Mouse (Mus musculus) fat pad, adult 2 months (tissue): ENCODE data around the gene Gm28048.

Experiments used
- DNase-seq: peaks from one replicate; pipeline ENCODE4 v3.0.0-alpha.2; 2011; ENCODE audit warnings: low read depth, low spot score; ENCODE audit errors: extremely low read depth

Gene Gm28048

DNA sequence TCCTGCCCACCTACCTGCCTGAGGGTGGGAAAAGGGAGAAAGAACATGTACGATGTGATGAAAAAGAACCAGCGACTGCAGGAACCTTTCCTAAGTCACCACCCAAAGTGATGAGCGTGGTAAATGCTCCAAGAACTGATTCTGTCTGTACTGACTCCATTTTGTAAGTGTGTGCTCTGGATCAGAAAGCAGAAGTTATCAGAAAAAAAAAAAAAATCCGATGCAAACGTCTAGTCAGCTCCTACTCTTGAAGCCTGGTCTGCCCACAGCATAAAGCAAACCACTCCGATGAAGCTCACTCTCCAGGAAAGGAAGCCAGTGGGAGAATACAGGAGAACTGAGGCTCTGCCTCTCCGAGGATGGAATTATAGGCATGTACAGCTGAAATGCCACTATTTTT is 29.2 kb downstream of the Gm28048 start:
- no peak for DNase-seq

DNA sequence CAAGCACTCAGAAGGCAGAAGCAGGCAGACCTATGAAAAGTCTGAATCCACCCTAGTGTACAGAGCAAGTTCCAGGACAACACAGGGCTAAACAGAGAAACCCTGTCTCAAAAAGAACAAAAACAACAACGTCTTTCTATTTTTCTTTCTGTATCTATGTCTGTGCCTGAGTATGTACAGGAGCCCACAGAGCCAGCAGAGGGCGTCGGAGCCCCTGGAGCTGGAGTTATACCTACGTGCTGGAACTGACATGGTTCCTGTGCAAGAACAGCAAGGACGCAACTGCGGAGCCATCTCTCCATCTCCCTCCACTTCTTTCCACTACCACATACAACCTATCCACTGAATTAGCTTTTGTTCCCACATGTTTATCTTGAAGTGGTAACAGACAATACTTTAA is 31.8 kb downstream of the Gm28048 start:
- DNase-seq, result no peak

DNA sequence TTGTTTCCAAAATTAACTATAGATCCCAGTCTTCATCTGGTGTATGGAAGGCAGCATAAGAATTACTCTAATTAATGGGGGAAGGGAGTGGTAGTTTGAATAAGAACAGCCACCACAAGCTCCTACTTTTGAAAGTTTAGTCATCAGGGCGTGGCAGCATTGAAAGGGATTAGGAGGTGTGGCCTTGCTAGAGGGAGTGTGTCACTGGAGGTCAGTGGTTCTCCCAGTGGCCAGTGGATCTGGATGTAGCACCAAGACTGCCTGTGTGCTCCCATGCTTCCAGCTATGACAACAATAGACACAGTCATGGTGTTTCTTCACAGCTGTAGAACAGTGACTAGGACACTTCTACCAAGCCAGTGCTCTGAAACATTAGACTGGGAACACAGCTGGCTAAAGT is 32.8 kb downstream of the Gm28048 start:
- no peak for DNase-seq

DNA sequence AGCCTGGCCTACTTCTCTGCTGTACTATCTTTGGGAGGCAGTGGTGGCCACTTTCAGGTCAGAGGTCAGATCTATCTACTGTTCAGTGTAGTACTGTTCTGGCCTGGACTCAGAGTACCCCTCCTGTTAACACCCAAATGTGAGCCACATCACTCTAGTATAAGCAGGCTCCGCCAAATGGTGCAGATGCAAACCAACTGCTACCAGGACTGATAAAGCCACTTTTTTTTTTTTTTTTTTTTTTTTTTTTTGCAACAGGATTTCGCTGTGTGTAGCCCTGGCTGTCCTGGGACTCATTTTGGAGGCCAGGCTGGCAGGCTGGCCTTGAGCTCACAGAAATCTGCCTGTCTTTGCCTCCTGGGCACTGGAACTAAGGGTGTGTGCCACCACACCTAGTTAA is 42.9 kb downstream of the Gm28048 start:
- no peak for DNase-seq

DNA sequence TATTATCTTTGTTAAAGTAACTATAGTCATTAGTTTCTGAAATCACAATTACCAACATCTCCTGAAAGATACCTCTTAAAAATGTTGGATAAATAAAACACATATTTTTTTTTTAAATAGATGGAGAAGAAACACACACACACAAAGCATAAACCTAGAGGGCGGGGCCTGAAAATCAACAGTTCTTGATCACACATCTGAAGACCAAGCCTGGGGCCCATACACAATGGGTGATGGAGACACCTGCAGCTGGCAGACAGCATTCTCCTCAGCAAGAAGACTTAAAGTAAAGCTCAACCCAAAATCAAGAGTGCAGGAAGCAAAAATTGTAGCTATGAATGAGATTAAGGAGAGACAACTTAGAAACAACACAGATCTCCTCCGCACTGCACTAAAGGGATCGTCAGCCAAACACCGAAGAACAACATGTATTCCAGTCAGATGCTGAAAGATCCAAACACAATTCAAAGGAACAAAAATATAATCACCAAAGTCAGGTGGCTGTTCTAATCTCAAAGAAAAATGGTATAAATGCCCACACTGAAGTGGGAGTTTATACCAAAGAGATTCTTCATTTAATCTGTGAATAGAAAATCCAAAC is 44.1 kb downstream of the Gm28048 start:
- no peak for DNase-seq

DNA sequence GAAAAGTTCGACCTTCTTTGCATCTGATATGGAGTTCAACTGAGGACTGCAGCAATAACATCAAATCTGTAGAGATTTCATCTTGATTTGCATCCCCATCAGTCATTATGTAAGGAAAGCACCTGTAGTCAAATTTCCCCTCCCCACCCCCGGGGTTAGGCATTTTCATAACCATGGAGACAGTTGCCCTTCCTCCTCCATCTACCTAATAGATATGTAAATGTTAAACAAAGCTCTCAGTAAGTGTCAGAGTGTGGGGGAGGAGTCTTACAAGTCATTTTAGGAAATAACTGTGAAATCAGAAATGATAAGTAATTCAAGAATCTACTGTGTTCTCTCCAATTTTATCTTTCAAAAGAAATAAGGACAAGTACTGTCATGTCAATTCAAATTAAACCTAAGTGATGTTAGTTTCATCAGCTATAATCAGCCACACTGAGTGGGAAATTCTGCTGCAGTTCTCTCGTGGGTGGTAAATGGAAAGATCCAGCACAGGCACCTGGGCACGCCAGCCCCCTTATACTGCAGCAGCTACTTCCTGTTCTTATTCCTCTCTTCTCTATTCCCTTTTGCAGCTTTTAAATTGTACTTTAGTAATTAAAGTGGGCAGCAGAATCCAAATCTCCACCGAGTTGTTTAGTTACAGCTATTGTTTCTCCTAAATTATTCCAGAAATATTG is 45.3 kb downstream of the Gm28048 start:
- DNase-seq, result no peak

DNA sequence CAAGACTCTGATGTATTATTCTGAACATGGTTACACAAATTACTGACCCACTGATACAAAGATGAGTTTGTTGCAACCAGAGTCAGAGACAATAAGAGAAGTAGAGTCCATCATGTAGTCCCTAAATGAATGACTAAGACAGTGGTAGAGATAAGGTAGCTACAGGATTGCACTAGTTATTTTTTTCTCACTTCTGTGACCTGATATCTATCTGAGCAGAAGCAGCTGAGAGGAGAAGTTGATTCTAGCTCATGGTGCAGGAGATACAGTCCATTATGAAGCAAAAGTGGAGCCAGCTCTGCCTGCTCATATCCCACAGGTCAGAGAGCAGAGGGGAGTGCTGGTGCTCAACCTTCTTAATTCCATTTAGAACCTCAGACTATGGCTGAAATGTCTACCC is 49.7 kb downstream of the Gm28048 start:
- DNase-seq, result no peak

DNA sequence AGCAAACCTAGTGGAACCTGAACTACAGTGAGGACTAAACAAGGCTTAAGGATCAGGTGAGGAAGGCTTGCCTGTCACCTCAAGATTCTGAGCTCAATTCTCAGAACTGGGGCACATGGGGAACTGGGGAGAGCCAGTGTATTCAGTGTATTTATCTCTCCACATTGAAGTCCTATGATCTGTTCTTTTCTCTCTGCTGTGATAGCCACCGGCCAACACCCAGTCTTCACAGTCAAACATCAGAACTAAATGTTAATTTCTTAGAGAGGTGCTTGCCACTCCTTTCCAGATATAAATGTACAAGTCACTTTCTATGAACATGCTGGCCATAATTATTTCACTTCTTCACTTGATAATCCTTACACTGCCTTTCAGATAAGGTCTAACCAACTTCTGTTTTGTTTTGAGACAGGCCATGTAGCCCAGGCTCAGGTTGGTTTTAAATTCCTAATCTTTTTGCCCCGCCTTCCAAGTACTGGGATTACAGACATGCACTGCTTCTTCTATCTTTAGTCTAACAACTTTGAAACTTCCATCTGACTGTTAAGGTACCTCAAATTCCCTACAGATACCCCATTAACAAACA is 50.5 kb downstream of the Gm28048 start:
- DNase-seq, result no peak

DNA sequence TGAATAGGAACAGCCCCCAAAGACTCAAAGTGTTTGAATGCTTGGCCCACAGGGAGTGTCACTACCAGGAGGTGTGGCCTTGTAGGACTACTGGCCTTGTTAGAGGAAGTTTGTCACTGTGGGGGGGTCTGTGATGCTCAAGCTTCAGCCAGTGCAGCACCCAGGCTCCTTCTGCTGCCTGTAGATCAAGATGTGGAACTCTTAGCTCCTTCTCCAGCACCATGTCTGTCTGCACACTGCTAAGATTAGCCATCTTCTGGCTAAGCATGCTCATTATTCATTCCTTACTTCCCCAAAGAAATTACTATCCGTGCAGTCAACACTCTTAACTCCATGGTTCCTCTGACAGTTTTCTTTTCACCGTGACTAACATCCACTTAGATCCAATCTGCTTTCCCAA is 51.8 kb downstream of the Gm28048 start:
- no peak for DNase-seq

DNA sequence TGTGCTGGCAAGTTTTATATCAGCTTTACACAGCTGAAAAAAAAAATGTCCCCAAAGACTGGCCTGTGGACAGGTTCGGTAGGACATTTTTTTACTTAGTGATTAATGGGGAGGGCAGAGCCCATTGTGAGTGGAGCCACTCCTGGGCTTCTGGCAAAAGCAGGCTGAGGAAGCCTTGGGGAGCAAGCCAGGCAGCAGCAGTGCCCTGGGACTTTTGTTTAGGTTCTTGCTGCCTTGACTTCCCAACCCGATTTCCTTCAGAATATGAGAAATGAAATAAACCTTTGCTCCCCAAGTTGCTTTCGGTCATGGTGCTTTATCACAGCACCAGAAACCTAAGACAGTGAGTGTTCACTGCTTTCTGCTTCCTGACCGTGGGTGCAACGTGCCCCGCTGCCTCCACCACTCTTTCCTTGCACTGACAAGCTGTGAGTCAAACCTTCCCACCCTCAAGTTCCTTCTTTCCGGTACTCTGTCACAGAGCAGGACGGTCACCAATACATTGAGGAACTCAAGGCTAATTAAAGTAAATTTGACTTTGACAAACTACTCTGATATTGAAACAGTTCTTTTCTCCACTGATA is 53.2 kb downstream of the Gm28048 start:
- DNase-seq, result no peak

DNA sequence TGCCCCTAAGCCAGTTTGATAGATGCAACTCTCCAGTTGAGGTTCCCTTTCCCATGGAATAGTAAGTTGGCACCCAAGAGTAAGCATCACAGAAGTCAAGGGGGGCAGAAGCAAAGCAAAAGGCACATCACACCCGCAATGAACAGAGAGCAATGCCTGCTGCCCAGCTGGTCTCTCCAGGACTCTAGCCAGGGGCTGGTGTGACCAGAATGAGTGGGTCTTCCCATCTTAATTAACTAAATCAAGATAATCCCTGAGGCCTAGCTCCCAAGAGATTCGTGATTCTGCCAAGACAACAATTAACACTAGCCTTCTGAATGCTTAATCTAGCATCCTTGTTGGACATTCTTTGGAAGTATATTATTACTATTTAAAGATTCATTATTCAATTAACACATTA is 58.3 kb downstream of the Gm28048 start:
- no peak for DNase-seq

DNA sequence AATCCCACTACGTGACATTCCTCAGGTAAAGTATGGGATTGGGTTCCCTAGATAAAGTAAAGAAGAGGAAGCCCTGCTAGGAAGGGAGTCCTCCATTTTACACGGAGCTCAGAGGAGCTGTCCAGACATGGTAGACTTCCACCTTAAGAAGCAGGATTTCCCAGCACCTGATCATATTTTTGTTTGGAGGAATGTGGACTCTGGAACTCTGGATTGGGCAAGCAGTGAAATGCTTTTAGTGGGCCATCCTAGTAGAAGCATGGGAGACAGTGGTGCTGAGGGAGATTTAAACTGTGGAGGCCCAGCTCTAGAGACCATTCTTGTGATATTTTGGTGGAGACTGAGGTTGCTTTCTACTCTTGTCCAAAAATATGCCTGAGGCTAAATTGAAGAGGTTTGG is 59.3 kb downstream of the Gm28048 start:
- DNase-seq, result no peak

DNA sequence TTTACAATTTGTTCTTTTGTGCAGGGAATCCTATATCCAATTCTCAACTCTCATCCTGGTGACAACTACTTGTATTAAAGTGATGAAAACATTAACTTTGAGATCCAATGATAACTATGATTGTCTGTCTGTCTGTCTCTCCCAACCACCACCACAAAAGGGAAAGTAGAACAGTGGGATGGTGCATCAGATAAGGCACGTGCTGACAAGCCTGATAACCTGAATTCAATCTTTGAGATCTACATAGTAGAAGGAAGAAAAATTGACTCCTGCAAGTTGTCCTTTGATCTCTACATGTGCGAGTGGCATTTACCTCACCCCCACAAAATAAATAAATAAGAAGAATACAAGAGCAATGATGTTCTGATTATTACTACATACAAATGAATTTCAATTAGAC is 62.6 kb downstream of the Gm28048 start:
- no peak for DNase-seq

DNA sequence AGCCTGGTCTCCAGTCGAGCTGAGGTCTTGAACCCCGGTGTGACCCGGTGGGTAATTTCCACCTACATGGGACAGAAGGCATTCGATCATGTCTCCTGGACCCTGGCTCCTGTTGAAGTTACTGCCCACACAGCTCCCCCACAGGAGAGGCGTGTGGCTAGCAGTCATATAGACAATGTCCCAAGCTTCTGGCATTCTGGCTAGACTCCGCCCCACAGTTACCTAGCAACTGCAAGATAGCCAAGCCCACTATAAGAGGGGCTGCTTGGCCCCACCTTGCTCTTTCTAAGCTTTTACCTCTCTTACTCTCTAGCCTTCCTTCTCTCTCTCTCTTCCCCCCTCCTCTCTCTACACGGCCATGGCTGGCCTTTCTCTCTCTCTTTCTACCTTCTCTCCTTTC is 64.1 kb downstream of the Gm28048 start:
- no peak for DNase-seq

DNA sequence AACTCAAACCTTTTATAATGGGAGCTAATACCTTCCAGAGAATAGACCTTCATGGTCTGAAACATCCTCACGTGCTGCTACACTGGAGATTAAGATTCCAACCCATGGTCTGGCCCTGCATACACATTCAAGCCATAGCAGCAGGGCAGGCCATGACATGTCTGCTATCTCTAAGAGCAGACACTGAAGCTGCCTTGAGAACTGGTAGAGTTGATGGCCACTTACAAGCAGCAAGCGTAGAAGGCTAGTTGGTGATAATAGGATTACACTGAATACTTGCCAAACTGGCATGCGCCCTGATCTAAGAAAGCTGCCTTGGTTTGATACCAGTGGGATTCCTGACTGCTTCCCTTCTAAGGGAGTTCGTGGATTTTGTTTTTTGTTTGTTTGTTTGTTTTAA is 68.1 kb downstream of the Gm28048 start:
- no peak for DNase-seq

DNA sequence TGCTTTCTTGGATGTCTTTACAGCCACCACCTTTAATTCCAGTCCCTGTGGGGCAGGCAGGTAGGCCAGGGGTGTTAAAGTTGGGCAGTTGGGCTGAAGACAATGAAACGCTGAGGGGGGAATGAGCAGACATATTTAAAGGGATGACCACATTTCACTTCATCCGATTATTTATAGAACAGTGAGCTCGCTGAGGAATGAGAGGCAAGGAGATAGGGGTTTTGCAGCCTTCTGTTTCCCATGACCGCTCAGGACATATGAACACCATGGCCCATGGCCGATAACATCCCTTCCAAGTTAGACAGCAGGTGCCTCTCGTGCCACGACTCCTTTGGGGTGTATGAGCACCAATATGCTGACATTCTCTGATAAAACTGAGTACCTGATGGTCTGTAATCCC is 70.1 kb downstream of the Gm28048 start:
- no peak for DNase-seq

DNA sequence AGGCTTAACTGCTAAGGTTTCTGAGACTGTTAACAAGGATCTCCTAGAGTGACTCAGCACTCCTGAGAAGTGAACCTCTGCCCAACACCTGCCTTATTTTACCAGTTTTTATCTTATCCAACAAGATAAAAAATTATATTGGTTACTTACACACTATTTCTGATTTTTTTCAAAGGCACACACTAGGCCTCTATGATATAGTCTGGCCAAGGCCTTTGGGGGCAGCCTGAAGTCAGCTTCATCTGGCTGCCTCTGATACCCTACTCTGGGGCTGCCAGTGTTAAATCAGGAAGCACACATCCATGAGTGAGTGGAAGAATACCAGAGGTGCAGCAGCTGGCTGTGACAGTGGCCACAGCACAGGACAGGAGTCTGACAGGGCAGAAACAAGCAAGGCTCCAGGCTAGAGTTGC is 75.4 kb downstream of the Gm28048 start:
- no peak for DNase-seq

DNA sequence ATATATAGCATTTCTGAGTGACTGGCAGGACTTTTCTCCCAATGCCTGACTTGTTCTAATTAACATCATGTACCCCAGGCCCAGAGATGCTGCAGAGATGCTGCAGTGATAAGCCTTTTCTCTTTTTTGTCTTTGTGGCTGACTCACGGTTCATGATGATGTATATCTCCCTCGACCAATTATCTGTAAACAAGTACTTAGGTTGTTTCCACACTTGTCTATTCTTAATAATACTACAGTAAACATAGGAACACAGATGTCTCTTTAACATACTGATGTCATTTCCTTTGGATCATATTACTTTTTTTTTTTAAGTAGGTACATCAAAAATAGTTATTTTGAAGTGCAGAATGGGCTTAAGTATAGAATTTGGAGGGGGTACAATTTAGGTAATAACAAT is 79.0 kb downstream of the Gm28048 start:
- no peak for DNase-seq

DNA sequence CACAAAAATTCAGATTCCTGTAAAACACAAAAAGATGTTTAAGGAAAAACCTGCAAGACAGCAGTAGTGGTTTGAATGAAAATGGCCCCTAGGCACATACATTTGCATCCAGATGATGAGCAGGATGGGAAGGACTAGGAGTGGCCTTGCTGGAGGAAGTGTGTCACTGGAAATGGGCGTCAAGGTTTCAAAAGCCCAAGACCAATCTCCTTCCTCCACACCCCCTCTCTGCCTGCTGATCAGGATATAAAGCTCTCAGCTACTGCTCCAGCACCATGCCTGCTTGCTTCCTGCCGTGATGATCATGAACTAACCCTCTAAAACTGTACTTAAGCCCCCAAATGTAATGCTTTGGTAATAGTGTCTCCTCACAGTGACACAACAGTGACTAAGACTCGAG is 81.8 kb downstream of the Gm28048 start:
- no peak for DNase-seq

DNA sequence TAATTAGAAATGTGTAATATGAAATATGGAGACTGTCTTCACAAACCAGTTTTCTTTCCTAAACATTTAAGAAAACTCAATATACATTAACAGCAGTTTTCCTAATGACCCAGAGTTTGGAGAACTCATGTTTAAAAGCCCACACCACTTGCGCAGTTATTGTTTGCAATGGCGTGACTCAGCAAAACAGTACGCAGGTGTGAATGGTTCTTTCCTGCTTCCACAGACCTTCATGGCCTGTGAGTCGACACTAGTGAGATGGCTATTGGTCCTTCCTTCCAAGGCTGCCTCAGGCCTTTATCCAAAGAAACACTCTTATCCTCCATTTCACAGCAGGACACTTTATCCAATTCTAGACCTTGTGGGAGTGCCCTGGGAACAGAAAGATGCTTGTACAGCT is 84.2 kb downstream of the Gm28048 start:
- no peak for DNase-seq

DNA sequence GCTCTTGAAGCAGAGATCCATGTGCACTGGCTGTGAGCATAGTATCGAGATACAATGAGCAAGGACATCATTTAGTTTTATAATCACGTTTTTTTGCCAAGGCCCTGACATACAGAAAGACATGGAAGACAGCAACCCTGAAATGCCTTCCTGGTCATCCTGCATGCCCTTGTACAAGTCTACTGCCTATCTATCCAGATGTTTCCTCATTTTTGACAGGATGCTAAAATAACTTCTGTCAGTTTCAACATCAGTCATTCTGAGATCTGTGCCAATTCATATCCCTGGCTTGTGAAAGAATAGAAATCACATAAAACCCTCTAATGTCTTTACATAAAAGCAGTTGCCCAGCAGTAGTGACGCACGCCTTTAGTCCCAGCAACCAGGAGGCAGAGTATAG is 84.8 kb downstream of the Gm28048 start:
- DNase-seq, result no peak

DNA sequence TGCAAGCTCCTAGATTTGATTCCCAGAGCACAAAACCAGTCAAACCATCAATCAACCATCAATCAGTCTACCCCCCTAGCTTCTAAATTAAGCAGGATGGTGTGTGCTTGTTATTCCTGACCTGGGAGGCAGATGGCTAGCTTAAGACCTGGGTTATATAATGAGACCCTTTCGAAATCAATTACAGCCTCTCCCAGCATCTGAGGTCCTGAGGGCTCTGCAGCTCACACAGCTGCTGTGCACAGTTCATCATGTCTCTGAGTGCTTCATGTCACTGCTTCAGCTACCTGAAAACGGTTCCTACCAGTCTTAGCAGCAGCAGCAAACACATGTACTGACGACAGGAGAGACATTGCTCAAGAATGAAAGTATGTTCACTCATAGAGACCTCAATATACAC is 88.8 kb downstream of the Gm28048 start:
- no peak for DNase-seq
